Mouse (Mus musculus) ES-E14 (cell line): ENCODE results near the gene Masp2.

ENCODE experiments used
- MAFK ChIP-seq: IDR thresholded peaks from 2 replicates; pipeline ENCODE4 v1.6.1; 2014; ENCODE audit warnings: mild to moderate bottlenecking, low read depth, low read length, inconsistent platforms; ENCODE audit not compliant: insufficient read depth
- ZNF384 ChIP-seq: IDR thresholded peaks from 2 replicates; pipeline ENCODE4 v1.6.1; 2012; ENCODE audit warnings: low read depth, low read length, inconsistent platforms

- TF ChIP-seq ZNF384 (no peak), MAFK (no peak)
These were observed 44.6 kb upstream of the Masp2 start for GRCm38 (mm10) chr4:148557766-148558165.
